Mouse (Mus musculus) myocyte (in vitro differentiated cells): ENCODE results near the gene Tcea2. TPM values are rescaled to one million over a fixed set of nuclear protein-coding genes. Genes with fewer than 3 reads are reported as not detected.
A peak's percentile ranks its signal among the peaks of the same experiment; 100 is the strongest.

Source experiments
- H3K27me3 ChIP-seq: one replicate; pipeline ENCODE4 v1.6.1; 2011; ENCODE audit not compliant: control insufficient read depth, insufficient read depth, insufficient read length
- H3K36me3 ChIP-seq: one replicate; pipeline ENCODE4 v1.6.1; 2011; ENCODE audit not compliant: control insufficient read depth, insufficient read depth
- H3K4me2 ChIP-seq: one replicate; pipeline ENCODE4 v1.6.1; 2011; ENCODE audit warnings: low read depth, control low read depth
- H3K4me3 ChIP-seq: one replicate; pipeline ENCODE4 v1.5.1; 2011; ENCODE audit warnings: mild to moderate bottlenecking, control low read depth, moderate library complexity
- H3K79me2 ChIP-seq: one replicate; pipeline ENCODE4 v1.6.1; 2011; ENCODE audit not compliant: control insufficient read depth, insufficient read depth
- H3ac ChIP-seq: one replicate; pipeline ENCODE4 v1.6.1; 2011; ENCODE audit not compliant: control insufficient read depth, insufficient read length
- CEBPB ChIP-seq: IDR thresholded peaks from 2 replicates; pipeline ENCODE4 v1.6.1; 2011; ENCODE audit warnings: mild to moderate bottlenecking, moderate library complexity; ENCODE audit not compliant: poor library complexity, insufficient read depth, severe bottlenecking
- E2F4 ChIP-seq: IDR thresholded peaks from one replicate; pipeline ENCODE4 v1.6.1; 2011; ENCODE audit warnings: mild to moderate bottlenecking, control low read depth, moderate library complexity; ENCODE audit not compliant: insufficient read depth
- MAX ChIP-seq: IDR thresholded peaks from one replicate; pipeline ENCODE4 v1.6.1; 2011; ENCODE audit warnings: low read depth, mild to moderate bottlenecking, control low read depth
- MYOD1 ChIP-seq, 3 experiments: IDR thresholded peaks; one replicate each; pipeline ENCODE4 v1.6.1; 2011; ENCODE audit warnings: control low read depth in 2 of 3, low read depth in 2 of 3, mild to moderate bottlenecking in 2 of 3, moderate library complexity in 1 of 3; ENCODE audit not compliant: insufficient read length in 2 of 3, control insufficient read depth in 1 of 3
- MYOG ChIP-seq, 3 experiments: IDR thresholded peaks; one replicate each; pipeline ENCODE4 v1.6.1; 2011; ENCODE audit warnings: control low read depth in 2 of 3, low read depth in 2 of 3, mild to moderate bottlenecking in 2 of 3; ENCODE audit not compliant: insufficient read length in 2 of 3, control insufficient read depth in 1 of 3, insufficient read depth in 1 of 3
- POLR2A ChIP-seq: IDR thresholded peaks from one replicate; pipeline ENCODE4 v1.6.1; 2011; ENCODE audit warnings: low read depth, mild to moderate bottlenecking, control low read depth, moderate library complexity; ENCODE audit not compliant: insufficient read length
- POLR2AphosphoS2 ChIP-seq: IDR thresholded peaks from one replicate; pipeline ENCODE4 v1.6.1; 2011; ENCODE audit warnings: low read depth, control low read depth; ENCODE audit not compliant: insufficient read length
- REST ChIP-seq: IDR thresholded peaks from one replicate; pipeline ENCODE4 v1.6.1; 2011; ENCODE audit warnings: mild to moderate bottlenecking, control low read depth, moderate library complexity; ENCODE audit not compliant: insufficient read depth, insufficient read length
- SRF ChIP-seq: IDR thresholded peaks from one replicate; pipeline ENCODE4 v1.6.1; 2011; ENCODE audit warnings: low read depth; ENCODE audit not compliant: control insufficient read depth, insufficient read length
- TCF12 ChIP-seq: IDR thresholded peaks from one replicate; pipeline ENCODE4 v1.6.1; 2011; ENCODE audit warnings: mild to moderate bottlenecking, control low read depth; ENCODE audit not compliant: poor library complexity, insufficient read depth, severe bottlenecking
- TCF3 ChIP-seq: IDR thresholded peaks from one replicate; pipeline ENCODE4 v1.6.1; 2011; ENCODE audit warnings: low read depth, control low read depth; ENCODE audit not compliant: insufficient read length
- USF1 ChIP-seq: IDR thresholded peaks from one replicate; pipeline ENCODE4 v1.6.1; 2011; ENCODE audit warnings: low read depth, mild to moderate bottlenecking, control low read depth, moderate library complexity
- polyA plus RNA-seq: library from polyadenylated mRNA; unstranded; fragments of >200 nt; fragmentation: generic; extraction: Trizol; gene quantifications from one replicate; pipeline ENCODE4 v1.2.1, GENCODE M21; 2012; ENCODE audit warnings: missing spikeins

The Tcea2 gene
- polyA plus RNA-seq, 1 experiment = 3.0 TPM

- Histone ChIP-seq H3K4me2 (no peak overlapping the region), H3K4me3 (no peak overlapping the region), H3K36me3 (no peaks in the 10 kb centered on the region), H3K79me2 (no peaks in the 10 kb centered on the region), H3ac (no peak overlapping the region), H3K27me3 (peaks cover 3% of the 10 kb centered on the region)
- no peak for TF ChIP-seq TCF3
- no peak for TF ChIP-seq POLR2A
- TF ChIP-seq POLR2AphosphoS2 = no peak
- no peak for TF ChIP-seq MYOD1 (IDR thresholded peaks at IDR 0.05; ENCODE audit: control insufficient read depth in 1 of 3, insufficient read length in 2 of 3, low read depth in 2 of 3)
- TF ChIP-seq MAX = no peak
- TF ChIP-seq MYOG (IDR thresholded peaks at IDR 0.05; ENCODE audit: control insufficient read depth in 1 of 3, insufficient read depth in 1 of 3, insufficient read length in 2 of 3, low read depth in 2 of 3) = no peak
- no peak for TF ChIP-seq SRF
- TF ChIP-seq CEBPB = no peak
These were observed 16.8 kb upstream of the Tcea2 start for GRCm38 (mm10) chr2:181663298-181663630.

DNA sequence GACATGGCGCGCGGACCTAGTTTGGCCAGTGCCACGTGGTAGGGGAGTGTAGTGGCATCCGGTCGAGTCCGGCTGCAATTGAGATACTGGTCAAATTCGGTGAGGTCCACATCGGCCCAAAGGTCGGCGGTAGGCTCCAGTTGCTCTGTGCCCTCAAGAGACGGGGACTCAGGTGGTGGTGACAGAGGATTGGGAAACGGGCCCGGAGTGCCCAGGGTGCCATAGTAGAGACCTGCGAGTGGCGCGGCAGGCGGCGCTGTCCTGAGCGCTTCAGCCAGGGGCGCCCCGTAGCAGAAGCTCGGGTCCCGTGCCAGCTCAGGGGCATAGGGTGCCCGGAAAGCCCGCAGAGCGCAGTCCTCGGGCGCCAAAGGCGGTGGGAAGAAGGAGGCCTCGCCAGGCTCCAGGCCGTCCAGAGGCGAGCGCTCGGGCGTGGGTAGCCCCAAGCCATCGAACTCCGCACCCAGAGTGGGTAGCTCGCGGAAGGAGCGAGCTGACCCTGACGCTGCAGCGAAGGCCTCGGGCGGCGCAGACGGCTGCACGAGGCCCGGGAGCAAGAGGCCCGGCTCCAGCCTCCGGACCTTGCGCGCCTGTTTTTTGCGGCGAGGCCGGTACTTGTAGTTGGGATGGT, 9.7 kb upstream of the Tcea2 start:
- no peak for TF ChIP-seq TCF12
- TF ChIP-seq MYOG (IDR thresholded peaks at IDR 0.05; ENCODE audit: control insufficient read depth in 1 of 3, insufficient read depth in 1 of 3, insufficient read length in 2 of 3, low read depth in 2 of 3) = no peak
- TF ChIP-seq E2F4 = no peak
- no peak for TF ChIP-seq MAX
- TF ChIP-seq TCF3 = no peak
- Histone ChIP-seq H3K36me3 (no peaks in the 10 kb centered on the region), H3K4me2 (peak overlapping the region; percentile 12), H3K79me2 (no peaks in the 10 kb centered on the region), H3K4me3 (no peak overlapping the region), H3K27me3 (peaks cover 36% of the 10 kb centered on the region), H3ac (no peak overlapping the region)

- H3K79me2 ChIP-seq = no peaks in the 10 kb centered on the region
- H3K4me3 ChIP-seq = no peak overlapping the region
- H3K4me2 ChIP-seq = peak overlapping the region; percentile 24
- no peak overlapping the region for H3ac ChIP-seq
- TF ChIP-seq E2F4 = no peak
- TF ChIP-seq MAX = no peak
- TF ChIP-seq TCF3 = no peak
- TF ChIP-seq MYOD1 (IDR thresholded peaks at IDR 0.05; ENCODE audit: control insufficient read depth in 1 of 3, insufficient read length in 2 of 3, low read depth in 2 of 3) = no peak
- TF ChIP-seq TCF12 = no peak
- no peak for TF ChIP-seq POLR2AphosphoS2
- TF ChIP-seq SRF = no peak
- no peak for TF ChIP-seq MYOG (IDR thresholded peaks at IDR 0.05; ENCODE audit: control insufficient read depth in 1 of 3, insufficient read depth in 1 of 3, insufficient read length in 2 of 3, low read depth in 2 of 3)
- TF ChIP-seq USF1 = no peak
- TF ChIP-seq CEBPB = no peak
- no peak for TF ChIP-seq POLR2A
- TF ChIP-seq REST = no peak
- no peaks in the 10 kb centered on the region for H3K36me3 ChIP-seq
- peaks cover 36% of the 10 kb centered on the region for H3K27me3 ChIP-seq
These were observed 9.2 kb upstream of the Tcea2 start for GRCm38 (mm10) chr2:181670913-181671311.

DNA sequence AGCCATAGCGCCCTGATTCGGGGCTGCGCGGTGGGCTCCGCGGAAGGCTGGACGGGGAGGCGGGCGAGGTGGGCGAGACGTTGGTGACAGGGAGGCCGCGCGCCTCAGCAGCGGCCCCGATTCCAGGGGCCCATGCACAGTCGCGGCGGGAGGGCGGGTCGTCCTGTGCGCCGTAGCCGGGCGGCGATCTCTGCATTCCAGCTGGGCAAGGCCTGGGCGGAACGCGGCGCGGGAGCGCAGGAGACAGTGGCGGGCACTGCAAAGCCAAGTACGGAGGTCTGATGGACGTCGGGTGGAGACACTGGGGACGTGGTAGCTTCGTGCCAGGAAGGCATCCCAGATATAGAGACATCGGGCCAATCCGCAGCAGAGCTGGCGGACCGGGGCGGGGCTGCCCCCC, 8.8 kb upstream of the Tcea2 start, which contains the start of gene Sox18:
Gene Sox18 (minus strand): TSS at position 315 of the 400 bp plus-strand sequence.
- TF ChIP-seq TCF12 = no peak
- TF ChIP-seq USF1 = no peak
- no peak for TF ChIP-seq SRF
- TF ChIP-seq REST = no peak
- no peak for TF ChIP-seq TCF3
- TF ChIP-seq POLR2A = no peak
- TF ChIP-seq MAX = no peak
- Histone ChIP-seq H3K27me3 (peaks cover 36% of the 10 kb centered on the region), H3K4me3 (no peak within 1 kb of the TSS), H3K4me2 (peak within 1 kb of the TSS; percentile 24), H3ac (no peak within 1 kb of the TSS), H3K79me2 (no peaks in the 10 kb centered on the region), H3K36me3 (no peaks in the 10 kb centered on the region)

DNA sequence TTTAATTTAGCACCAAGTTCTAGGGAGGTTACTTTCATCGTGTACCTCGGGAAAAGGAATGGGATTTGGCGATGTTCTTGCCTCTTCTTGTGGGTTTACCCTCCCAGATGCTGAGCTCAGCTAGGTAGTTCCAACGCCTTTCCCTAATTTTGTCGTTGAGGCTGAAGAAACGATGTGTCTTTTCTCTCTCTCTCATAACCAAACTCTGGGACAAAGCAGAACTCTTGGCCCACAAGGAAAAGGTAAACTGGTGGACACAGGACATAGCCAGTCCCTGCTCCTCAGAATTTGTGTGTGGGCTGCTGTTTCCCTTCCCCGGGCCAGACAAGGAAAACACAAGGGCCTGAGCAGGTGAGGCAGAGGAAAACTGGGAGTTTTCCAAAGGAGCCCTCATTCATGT, 8.1 kb upstream of the Tcea2 start:
- Histone ChIP-seq H3K4me3 (no peak overlapping the region), H3K27me3 (peaks cover 33% of the 10 kb centered on the region), H3K79me2 (no peaks in the 10 kb centered on the region)

More for the DNA sequence above, 8.1 kb upstream of the Tcea2 start:
- TF ChIP-seq MYOG (IDR thresholded peaks at IDR 0.05; ENCODE audit: control insufficient read depth in 1 of 3, insufficient read depth in 1 of 3, insufficient read length in 2 of 3, low read depth in 2 of 3) (no peak), MAX (no peak), CEBPB (no peak), SRF (no peak), POLR2A (no peak), TCF12 (no peak), REST (no peak), POLR2AphosphoS2 (no peak)
- Histone ChIP-seq H3ac (no peak overlapping the region), H3K36me3 (no peaks in the 10 kb centered on the region), H3K4me2 (no peak overlapping the region)
